In genomic region chr17:70989430-70989829, GRCm38 (mm10) we compare ENCODE assay signal across 8 mouse cellular contexts. TPM values are rescaled to one million over a fixed set of nuclear protein-coding genes. Genes with fewer than 3 reads are reported as not detected.
DNase-seq lines count a peak whose midpoint lies in the region; ATAC-seq and TF ChIP-seq lines count a peak whose summit lies in the region.

No protein-coding gene starts in this region.

- peaks cover 42% of the 10 kb centered on the region for H3K4me1 ChIP-seq in heart, postnatal 0 days (ENCODE audit: control insufficient read depth, insufficient read depth)
- peaks cover 30% of the 10 kb centered on the region for H3K4me1 ChIP-seq in hindbrain, embryonic 15.5 days (replicated peaks)
- peaks cover 16% of the 10 kb centered on the region for H3K4me1 ChIP-seq in midbrain, embryonic 14.5 days (ENCODE audit: control insufficient read depth, insufficient read depth, low read length)

- peak overlapping the region; percentile 59 for H3K9ac ChIP-seq in heart, postnatal 0 days (replicated peaks; ENCODE audit: low read depth, low read length)
- H3K9ac ChIP-seq in hindbrain, embryonic 15.5 days: peak overlapping the region; percentile 98
- H3K9ac ChIP-seq in midbrain, embryonic 14.5 days (replicated peaks; ENCODE audit: low read length): peak overlapping the region; percentile 93

- H3K27me3 ChIP-seq in heart, postnatal 0 days (ENCODE audit: control insufficient read depth, insufficient read depth, low read length): no peaks in the 10 kb centered on the region; the same call in 1 of the 2 replicates
- H3K27me3 ChIP-seq in hindbrain, embryonic 15.5 days: no peaks in the 10 kb centered on the region
- H3K27me3 ChIP-seq in midbrain, embryonic 14.5 days (ENCODE audit: control insufficient read depth, insufficient read depth, low read length): no peaks in the 10 kb centered on the region

- DNase-seq in heart, postnatal 0 days (ENCODE audit: low spot score): no peak
- DNase-seq in heart, adult 8-10 months (ENCODE audit: low spot score): no peak
- peak; percentile 53 for DNase-seq in Muller cell, postnatal 12 days (ENCODE audit: inconsistent ontology term)
- DNase-seq in midbrain, embryonic 14.5 days: no peak
- DNase-seq in frontal cortex, postnatal 14 days (ENCODE audit: low spot score in 2 of 2): no peak
- no peak for DNase-seq in gastrocnemius, adult 8-10 months (ENCODE audit: low spot score in 2 of 2)

- TF ChIP-seq CTCF in heart, postnatal 0 days (IDR thresholded peaks at IDR 0.05; ENCODE audit: low read depth): no peak

- TF ChIP-seq EP300 in heart, postnatal 0 days (IDR thresholded peaks at IDR 0.05; ENCODE audit: low read depth): no peak

- WGBS in heart, postnatal 0 days: 67% methylated on average over 8 of the region's 8 CpGs
- 45% methylated on average over 8 of the region's 8 CpGs for WGBS in hindbrain, embryonic 15.5 days
- WGBS in midbrain, embryonic 14.5 days: 42% methylated on average over 8 of the region's 8 CpGs

- peak overlapping the region; percentile 94 for H3K27ac ChIP-seq in heart, postnatal 0 days (ENCODE audit: low read depth)
- H3K27ac ChIP-seq in hindbrain, embryonic 15.5 days (replicated peaks): peak overlapping the region; percentile 99
- peak overlapping the region; percentile 97 for H3K27ac ChIP-seq in midbrain, embryonic 14.5 days (replicated peaks; ENCODE audit: low read depth, low read length)

- peak overlapping the region; percentile 63 for H3K4me3 ChIP-seq in heart, postnatal 0 days (ENCODE audit: low read depth, low read length)
- peak overlapping the region; percentile 99 for H3K4me3 ChIP-seq in hindbrain, embryonic 15.5 days
- H3K4me3 ChIP-seq in midbrain, embryonic 14.5 days (replicated peaks; ENCODE audit: low read depth, low read length): peak overlapping the region; percentile 100

- no peak for ATAC-seq in heart, postnatal 0 days (ENCODE audit: insufficient read depth, low read depth)
- no peak for ATAC-seq in hindbrain, embryonic 15.5 days (ENCODE audit: low FRiP score, low read depth)
- ATAC-seq in midbrain, embryonic 14.5 days (ENCODE audit: low FRiP score, low TSS enrichment): no peak
- no peak for ATAC-seq in megakaryocyte-erythroid progenitor cell, adult 5-6 weeks (replicated peaks; ENCODE audit: low FRiP score, low TSS enrichment, poor library complexity, severe bottlenecking)

- H3K4me2 ChIP-seq in heart, postnatal 0 days (ENCODE audit: low read depth, low read length): peak overlapping the region; percentile 69
- peak overlapping the region; percentile 65 for H3K4me2 ChIP-seq in hindbrain, embryonic 15.5 days
- H3K4me2 ChIP-seq in midbrain, embryonic 14.5 days (ENCODE audit: low read length): peak overlapping the region; percentile 61

- H3K36me3 ChIP-seq in heart, postnatal 0 days (replicated peaks; ENCODE audit: control insufficient read depth, insufficient read depth, low read length): peaks cover 51% of the 10 kb centered on the region
- no peaks in the 10 kb centered on the region for H3K36me3 ChIP-seq in hindbrain, embryonic 15.5 days
- H3K36me3 ChIP-seq in midbrain, embryonic 14.5 days (ENCODE audit: control insufficient read depth, insufficient read depth, low read length): peaks cover 14% of the 10 kb centered on the region; the same call in 1 of the 2 replicates

- no peaks in the 10 kb centered on the region for H3K9me3 ChIP-seq in heart, postnatal 0 days (replicated peaks; ENCODE audit: control insufficient read depth, low read length)
- no peaks in the 10 kb centered on the region for H3K9me3 ChIP-seq in hindbrain, embryonic 15.5 days
- H3K9me3 ChIP-seq in midbrain, embryonic 14.5 days (ENCODE audit: control insufficient read depth, low read length): no peaks in the 10 kb centered on the region

RNA-seq across cellular contexts. Expression of gene Myom1, which starts 13.0 kb away (rescaled TPM):
- total RNA-seq in heart, postnatal 0 days (2014; rRNA removed; ENCODE audit: low replicate concordance): 392 and 459 TPM in 2 replicates
- polyA plus RNA-seq in heart, postnatal 0 days (2015; fragmentation: Nextera tagmentation; extraction: Ambion mirVana): 214 and 238 TPM in 2 replicates
- total RNA-seq in heart, adult 8-10 months (2022): 1,000 to 10,000 TPM; 1,005 to 1,153 (median 1,086) TPM
- polyA plus RNA-seq in hindbrain, embryonic 15.5 days (2015; fragmentation: Nextera tagmentation; extraction: Ambion mirVana): 1.6 TPM in 2 replicates
- polyA plus RNA-seq in midbrain, embryonic 14.5 days (2014; fragmentation: Nextera tagmentation; extraction: Ambion mirVana): 0.85 and 1.3 TPM in 2 replicates
- total RNA-seq in megakaryocyte-erythroid progenitor cell, adult 5-6 weeks (2014; fragmentation: Nextera tagmentation): 2.8 and 9.2 TPM in 2 replicates
- 1.0 and 1.9 TPM in 2 replicates for total RNA-seq in megakaryocyte-erythroid progenitor cell, adult 5-6 weeks (2017)
- 1,000 to 10,000 TPM; 1,304 to 1,591 (median 1,439) TPM for total RNA-seq in gastrocnemius, adult 8-10 months (2022)

RNA-seq across cellular contexts. Expression of gene Myl12a, which starts 13.2 kb away (rescaled TPM):
- 429 and 487 TPM in 2 replicates for total RNA-seq in heart, postnatal 0 days (2014; rRNA removed; ENCODE audit: low replicate concordance)
- 773 and 817 TPM in 2 replicates for polyA plus RNA-seq in heart, postnatal 0 days (2015; fragmentation: Nextera tagmentation; extraction: Ambion mirVana)
- 1,000 to 10,000 TPM in 3 of 4 experiments, 100 to 1,000 TPM in 1; 878 to 1,206 (median 1,167) TPM for total RNA-seq in heart, adult 8-10 months (2022)
- 104 and 120 TPM in 2 replicates for polyA plus RNA-seq in hindbrain, embryonic 15.5 days (2015; fragmentation: Nextera tagmentation; extraction: Ambion mirVana)
- 72.1 and 109 TPM in 2 replicates for polyA plus RNA-seq in midbrain, embryonic 14.5 days (2014; fragmentation: Nextera tagmentation; extraction: Ambion mirVana)
- 185 and 246 TPM in 2 replicates for total RNA-seq in megakaryocyte-erythroid progenitor cell, adult 5-6 weeks (2014; fragmentation: Nextera tagmentation)
- 162 and 168 TPM in 2 replicates for total RNA-seq in megakaryocyte-erythroid progenitor cell, adult 5-6 weeks (2017)
- total RNA-seq in gastrocnemius, adult 8-10 months (2022): 100 to 1,000 TPM; 326 to 366 (median 337) TPM

Comparison
In these comparisons a context has a peak if more than half of its experiments do, and no peak if none do; other contexts are left out.
1. RNA of gene Myom1, which starts 13.0 kb away (total RNA-seq): 1,304 to 1,591 TPM in gastrocnemius, adult 8-10 months, 1,005 to 1,153 TPM in heart, adult 8-10 months and 392 to 459 TPM in heart, postnatal 0 days; 1.0 to 9.2 TPM in megakaryocyte-erythroid progenitor cell, adult 5-6 weeks; every median in the first group is over 10 times any median in the second.
2. Peak in every context shown above with its lines, with median percentiles within 50 percentile points of each other: H3K27ac ChIP-seq, H3K4me2 ChIP-seq, H3K4me3 ChIP-seq and H3K9ac ChIP-seq.